Mouse (Mus musculus) kidney, postnatal 0 days (tissue): ENCODE measurements around the gene Cnn1. TPM values are rescaled to one million over a fixed set of nuclear protein-coding genes. Genes with fewer than 3 reads are reported as not detected.
A peak's percentile ranks its signal among the peaks of the same experiment; 100 is the strongest.
"Not testable (repeated sequence)": the region's sequence is repeated elsewhere in the genome, so short reads cannot be mapped to it uniquely, and the experiment has no call there.

Experiments used
- ATAC-seq: fragments of 200-750 bp; cut with Nextera tagmentation; replicated peaks from 2 replicates; pipeline ENCODE4 v1.8.0; 2017; ENCODE audit warnings: low read depth, moderate number of reproducible peaks, moderate TSS enrichment, moderate library complexity; ENCODE audit not compliant: low FRiP score
- DNase-seq: peaks from one replicate; pipeline ENCODE4 v3.0.0-alpha.2; 2016; ENCODE audit warnings: low spot score
- H3K27ac ChIP-seq: fragments of 300-500 bp; sonication (generic); 2 replicates; pipeline ENCODE4 v1.5.1; 2014; ENCODE audit warnings: mild to moderate bottlenecking
- H3K27me3 ChIP-seq: fragments of 300-500 bp; sonication (generic); 2 replicates; pipeline ENCODE4 v1.6.1; 2014; ENCODE audit warnings: low read length, mixed read lengths; ENCODE audit not compliant: insufficient read depth
- H3K36me3 ChIP-seq: fragments of 300-500 bp; sonication (generic); 2 replicates; pipeline ENCODE4 v1.6.1; 2014; ENCODE audit warnings: low read length, mixed read lengths; ENCODE audit not compliant: insufficient read depth
- H3K4me1 ChIP-seq: fragments of 300-500 bp; sonication (generic); replicated peaks from 2 replicates; pipeline ENCODE4 v1.6.1; 2014; ENCODE audit warnings: antibody characterized with exemption, low read length, mixed read lengths; ENCODE audit not compliant: insufficient read depth
- H3K4me2 ChIP-seq: fragments of 300-500 bp; sonication (generic); 2 replicates; pipeline ENCODE4 v1.6.1; 2014; ENCODE audit warnings: mild to moderate bottlenecking, low read length, moderate library complexity, mixed read lengths
- H3K4me3 ChIP-seq: fragments of 300-500 bp; sonication (generic); replicated peaks from 2 replicates; pipeline ENCODE4 v1.5.1; 2014; ENCODE audit warnings: low read depth, low read length
- H3K9ac ChIP-seq: fragments of 300-500 bp; sonication (generic); 2 replicates; pipeline ENCODE4 v1.6.1; 2014; ENCODE audit warnings: low read depth, low read length
- H3K9me3 ChIP-seq: fragments of 300-500 bp; sonication (generic); replicated peaks from 2 replicates; pipeline ENCODE4 v1.6.1; 2016; ENCODE audit warnings: low read length, inconsistent platforms, mixed read lengths
- CTCF ChIP-seq: IDR thresholded peaks from 2 replicates; pipeline ENCODE4 v1.5.1; 2016; ENCODE audit warnings: antibody characterized with exemption, low read depth, mild to moderate bottlenecking, moderate library complexity
- WGBS: fragments of 180-500 bp; shearing (Covaris S2); extraction: QIAGEN DNeasy Blood & Tissue Kit; methylation state at CpG from one replicate; pipeline ENCODE4 v1.1.7; 2014; 5-methylcytosine and 5-hydroxymethylcytosine counted together
- polyA plus RNA-seq: library from polyadenylated mRNA; unstranded; fragments of >200 nt; fragmentation: Nextera tagmentation; extraction: Ambion mirVana; gene quantifications from 2 replicates; pipeline ENCODE4 v1.2.1, GENCODE M21; 2015

Cnn1 gene
- polyA plus RNA-seq, 1 experiment from 2014 or later: 30.8 TPM

- H3K9ac ChIP-seq: peak within 1 kb of the TSS; percentile 87
- no peaks in the 10 kb centered on the region for H3K9me3 ChIP-seq
- ATAC-seq (peak; percentile 98), DNase-seq (peak; percentile 99)
- peak within 1 kb of the TSS; percentile 58 for H3K4me2 ChIP-seq
- peak within 1 kb of the TSS; percentile 87 for H3K4me3 ChIP-seq
- no peaks in the 10 kb centered on the region for H3K27me3 ChIP-seq
- peak within 1 kb of the TSS; percentile 98 for H3K27ac ChIP-seq
- TF ChIP-seq CTCF: peak; percentile 34; the same call in 1 of the 2 replicates
- H3K36me3 ChIP-seq: peaks cover 18% of the 10 kb centered on the region
- no peaks in the 10 kb centered on the region for H3K4me1 ChIP-seq
- WGBS: under 1% methylated on average over 75 of the region's 87 CpGs
Measured at GRCm38 (mm10) chr9:22070791-22071573, 28.0 kb upstream of the Cnn1 start, which contains the start of the genes Gm49318 and Zfp653. Gene Gm49318 (minus strand): TSS chr9:22071259. Gene Zfp653 (minus strand): TSS chr9:22071376.

- TF ChIP-seq CTCF: no peak
- no peaks in the 10 kb centered on the region for H3K9me3 ChIP-seq
- no peak overlapping the region for H3K4me3 ChIP-seq
- 90% methylated on average over 4 of the region's 4 CpGs for WGBS
- peaks cover 18% of the 10 kb centered on the region for H3K36me3 ChIP-seq
- H3K27me3 ChIP-seq: no peaks in the 10 kb centered on the region
- no peaks in the 10 kb centered on the region for H3K4me1 ChIP-seq
- DNase-seq (no peak), ATAC-seq (no peak)
- H3K4me2 ChIP-seq: no peak overlapping the region
- H3K9ac ChIP-seq: no peak overlapping the region
- no peak overlapping the region for H3K27ac ChIP-seq
Measured at GRCm38 (mm10) chr9:22072276-22072675, 26.7 kb upstream of the Cnn1 start.

DNA sequence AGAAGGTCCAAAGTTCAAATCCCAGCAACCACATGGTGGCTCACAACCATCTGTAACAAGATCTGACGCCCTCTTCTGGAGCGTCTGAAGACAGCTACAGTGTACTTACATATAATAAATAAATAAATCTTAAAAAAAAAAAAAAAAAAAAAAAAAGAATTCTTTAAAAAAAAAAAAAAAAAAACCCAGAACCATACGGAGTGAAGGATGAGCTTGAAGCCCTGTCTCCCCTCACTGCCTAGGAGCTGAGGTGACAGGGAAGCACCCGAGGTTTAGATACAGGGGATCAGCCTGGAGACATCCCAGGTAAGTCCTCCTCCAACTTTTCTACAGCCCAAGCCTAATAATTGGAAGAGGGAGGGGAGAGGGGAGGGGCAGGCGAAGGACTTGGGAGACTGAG is 23.2 kb upstream of the Cnn1 start:
- not testable (repeated sequence) for H3K27ac ChIP-seq, H3K9ac ChIP-seq, H3K9me3 ChIP-seq, H3K27me3 ChIP-seq, DNase-seq, ATAC-seq, H3K4me2 ChIP-seq, H3K4me3 ChIP-seq, H3K4me1 ChIP-seq
- 89% methylated on average over 3 of the region's 5 CpGs for WGBS
- H3K36me3 ChIP-seq: peaks cover 22% of the 10 kb centered on the region

- 92% methylated on average over 23 of the region's 23 CpGs for WGBS
- Histone ChIP-seq H3K36me3 (peaks cover 22% of the 10 kb centered on the region), H3K4me2 (no peak overlapping the region), H3K9ac (no peak overlapping the region), H3K4me1 (no peaks in the 10 kb centered on the region), H3K27ac (no peak overlapping the region), H3K27me3 (no peaks in the 10 kb centered on the region), H3K4me3 (no peak overlapping the region), H3K9me3 (no peaks in the 10 kb centered on the region)
- DNase-seq: no peak
- TF ChIP-seq CTCF: no peak
- ATAC-seq: no peak
Measured at GRCm38 (mm10) chr9:22076223-22076622, 22.8 kb upstream of the Cnn1 start.

- DNase-seq: no peak
- H3K36me3 ChIP-seq: 0 out of 2 replicates have a peak, but pooled peaks cover 4% of the 10 kb centered on the region
- H3K27ac ChIP-seq: peak overlapping the region; percentile 77
- H3K4me2 ChIP-seq: peak overlapping the region; percentile 64
- no peak for TF ChIP-seq CTCF
- 28% methylated on average over 4 of the region's 4 CpGs for WGBS
- peak overlapping the region; percentile 67 for H3K4me3 ChIP-seq
- no peaks in the 10 kb centered on the region for H3K27me3 ChIP-seq
- no peaks in the 10 kb centered on the region for H3K4me1 ChIP-seq
- H3K9ac ChIP-seq: peak overlapping the region; percentile 63
- no peak for ATAC-seq
- no peaks in the 10 kb centered on the region for H3K9me3 ChIP-seq
Measured at GRCm38 (mm10) chr9:22084667-22085021, 14.4 kb upstream of the Cnn1 start.

DNA sequence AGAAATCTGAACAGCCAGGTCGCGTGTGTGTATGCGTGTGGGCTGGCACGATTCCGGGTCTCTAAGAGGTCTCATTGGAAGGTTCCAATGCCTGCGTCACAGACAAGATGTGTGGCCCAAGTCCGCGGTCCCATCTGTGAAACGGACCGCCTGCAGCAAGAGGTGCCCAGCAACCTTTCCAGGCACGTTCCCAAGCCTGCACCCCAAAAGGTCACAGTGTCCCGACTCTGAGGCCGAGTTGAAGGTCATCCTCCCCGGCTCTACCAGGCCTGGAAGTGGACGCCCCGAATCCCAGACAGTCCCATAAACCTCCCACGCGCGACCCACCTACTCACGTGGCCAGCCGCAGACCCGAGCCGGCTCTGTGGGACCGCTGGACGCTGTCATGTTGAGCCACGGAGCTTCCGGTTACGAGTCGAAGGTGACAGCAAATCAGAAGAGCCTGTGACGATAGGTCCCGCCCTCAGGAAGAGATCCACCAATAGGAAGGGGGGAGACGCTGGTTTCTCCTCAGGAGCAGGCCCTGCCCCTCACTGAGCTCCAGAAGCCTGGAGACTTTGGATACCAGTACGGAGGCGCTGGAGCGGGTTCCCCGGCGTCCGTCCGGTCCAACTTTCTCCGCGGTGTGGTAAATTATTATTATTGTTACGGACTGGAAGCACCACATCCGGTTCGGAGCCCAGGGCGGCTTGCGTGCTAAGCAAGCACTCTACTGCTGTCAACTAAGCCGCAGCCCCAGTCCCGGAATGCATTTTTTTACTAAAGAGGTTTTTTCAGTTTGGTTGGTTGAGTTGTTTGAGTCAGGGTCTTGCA is 13.8 kb upstream of the Cnn1 start, which contains the start of gene Ecsit:
Gene Ecsit, minus strand, starts transcription at position 417 of the 813 bp plus-strand sequence.
- Histone ChIP-seq H3K4me2 (peak within 1 kb of the TSS; percentile 64), H3K27me3 (no peaks in the 10 kb centered on the region), H3K4me3 (peak within 1 kb of the TSS; percentile 67), H3K9me3 (no peaks in the 10 kb centered on the region), H3K4me1 (no peaks in the 10 kb centered on the region), H3K27ac (peak within 1 kb of the TSS; percentile 77), H3K36me3 (0 out of 2 replicates have a peak, but pooled peaks cover 1% of the 10 kb centered on the region), H3K9ac (peak within 1 kb of the TSS; percentile 63)
- under 1% methylated on average over 48 of the region's 48 CpGs for WGBS
- DNase-seq (peak; percentile 99), ATAC-seq (peak; percentile 98)
- no peak for TF ChIP-seq CTCF
